Mouse (Mus musculus) frontal cortex, postnatal 36 days (tissue): ENCODE results near the gene Cyp2b13.
"Not testable (repeated sequence)": the region's sequence is repeated elsewhere in the genome, so short reads cannot be mapped to it uniquely, and the experiment has no call there.

Source experiments
- DNase-seq, 2 experiments: peaks; one replicate each; pipeline ENCODE4 v3.0.0; 2022; ENCODE audit warnings: low spot score in 2 of 2

Cyp2b13 gene

DNA sequence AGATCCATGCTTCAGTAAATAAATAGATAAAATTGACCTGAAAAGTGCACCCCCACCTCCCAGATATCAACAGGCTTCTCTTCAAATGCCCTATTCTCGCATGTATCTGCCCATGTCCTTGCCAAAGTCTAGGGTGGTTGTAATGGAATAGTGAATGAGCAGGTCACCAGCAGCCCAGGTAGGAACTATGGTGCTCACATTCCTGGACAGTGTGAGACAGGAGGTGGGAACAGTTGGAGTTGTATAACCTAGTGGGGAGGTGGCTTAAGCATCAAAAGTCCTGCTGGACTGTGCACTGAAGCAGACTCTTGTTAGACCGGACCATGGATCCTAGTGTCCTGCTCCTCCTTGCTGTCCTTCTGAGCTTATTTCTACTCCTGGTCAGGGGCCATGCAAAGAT, at the start of gene Cyp2b13:
Gene Cyp2b13 (plus strand): TSS at position 301 of the 400 bp plus-strand sequence.
- not testable (repeated sequence) for DNase-seq

DNA sequence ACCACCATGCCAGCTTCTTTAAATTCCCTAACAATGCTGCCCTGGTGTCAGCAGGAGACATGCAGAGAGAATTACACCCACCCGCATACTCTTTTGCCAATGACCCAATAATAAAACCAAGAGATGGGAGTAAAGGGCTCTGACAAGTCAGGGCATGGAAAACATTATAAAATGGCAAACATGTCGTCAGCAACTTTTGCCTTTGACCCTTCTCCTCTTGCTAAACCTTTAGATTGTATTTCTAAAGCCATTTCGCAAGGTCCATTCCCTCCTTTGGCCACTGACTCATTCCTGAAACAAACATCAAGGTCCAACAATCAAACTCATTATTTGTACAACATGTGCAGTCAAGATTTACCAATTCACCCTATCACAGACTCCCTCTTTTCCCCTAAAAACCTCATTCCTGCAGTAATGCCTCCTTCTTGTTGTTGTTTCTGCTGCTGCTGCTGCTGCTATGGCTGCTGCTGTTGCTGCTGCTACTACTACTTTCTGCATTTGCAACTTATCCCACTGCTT, 41.4 kb upstream of the Cyp2b13 start:
- DNase-seq: not testable (repeated sequence)

DNA sequence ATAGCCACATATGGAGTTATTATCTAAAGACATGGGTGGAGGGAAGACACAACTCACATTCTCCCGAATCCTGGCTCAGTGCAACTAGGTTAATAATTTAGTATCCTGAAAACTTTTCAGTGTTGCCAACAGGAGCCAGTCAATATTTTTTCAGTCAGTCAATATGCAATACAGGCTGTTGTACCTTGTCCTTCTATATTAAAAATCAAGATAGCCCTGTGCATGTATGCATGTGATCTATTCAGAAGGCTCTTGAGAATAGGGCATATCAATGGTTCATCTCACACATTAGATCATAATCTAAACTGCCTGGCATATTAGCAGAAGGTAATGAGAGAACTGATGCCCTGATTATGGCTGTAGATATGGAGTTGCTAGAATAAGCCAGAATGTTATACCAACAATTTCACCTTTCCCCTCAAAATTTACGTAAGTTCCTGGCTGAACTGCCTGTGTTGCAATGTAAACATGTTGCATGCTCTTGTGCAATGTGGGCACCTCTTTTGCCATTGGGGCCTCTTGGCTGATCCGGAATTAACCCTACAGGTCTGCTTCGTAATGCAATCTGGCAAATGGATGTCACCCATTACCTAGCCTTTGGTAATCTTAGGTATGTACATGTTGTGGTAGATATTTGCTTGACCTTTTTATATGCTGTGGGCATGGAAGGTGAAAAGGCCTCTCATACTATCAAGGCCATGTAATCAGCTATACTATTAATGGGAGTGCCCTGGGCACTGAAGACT, 6.2 kb upstream of the Cyp2b13 start:
- DNase-seq: not testable (repeated sequence)

DNA sequence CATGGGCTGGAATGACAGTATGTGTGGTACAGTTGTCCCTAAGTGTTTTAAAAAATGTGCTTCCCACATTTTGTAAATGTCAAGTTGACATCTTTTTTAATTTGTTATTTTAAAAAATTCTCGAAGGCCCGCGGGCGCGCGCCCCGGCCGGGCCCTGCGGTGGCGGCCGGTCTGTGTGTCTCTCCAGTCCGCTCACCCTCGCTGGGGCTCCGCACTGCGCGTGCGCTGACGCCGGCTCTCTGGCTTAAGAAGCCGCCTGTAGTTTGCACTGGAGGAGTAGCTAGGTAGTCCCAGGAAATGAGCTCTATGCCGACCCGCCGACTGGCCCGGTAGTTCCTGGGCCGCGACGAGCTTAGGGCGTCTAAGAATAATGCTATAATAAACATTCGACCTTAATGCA, 10.4 kb downstream of the Cyp2b13 start:
- not testable (repeated sequence) for DNase-seq

DNA sequence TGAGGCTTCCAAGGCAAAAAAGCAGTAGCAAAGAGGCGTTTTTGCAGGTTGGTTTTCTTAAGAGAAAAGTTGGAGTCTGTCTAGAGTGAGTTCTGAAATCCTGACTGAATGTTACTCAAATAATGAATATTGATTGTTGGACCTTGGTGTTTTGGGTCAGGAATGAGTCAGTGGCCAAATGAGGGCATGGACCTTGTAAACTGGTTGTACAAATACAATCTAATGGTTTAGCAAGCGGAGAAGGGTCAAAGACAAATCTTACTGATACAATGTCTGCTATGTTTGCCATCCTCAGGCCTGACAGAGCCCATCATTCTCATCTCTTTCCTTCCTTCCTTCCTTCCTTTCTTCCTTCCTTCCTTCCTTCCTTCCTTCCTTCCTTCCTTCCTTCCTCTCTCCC, 21.3 kb downstream of the Cyp2b13 start:
- DNase-seq: no peak

DNA sequence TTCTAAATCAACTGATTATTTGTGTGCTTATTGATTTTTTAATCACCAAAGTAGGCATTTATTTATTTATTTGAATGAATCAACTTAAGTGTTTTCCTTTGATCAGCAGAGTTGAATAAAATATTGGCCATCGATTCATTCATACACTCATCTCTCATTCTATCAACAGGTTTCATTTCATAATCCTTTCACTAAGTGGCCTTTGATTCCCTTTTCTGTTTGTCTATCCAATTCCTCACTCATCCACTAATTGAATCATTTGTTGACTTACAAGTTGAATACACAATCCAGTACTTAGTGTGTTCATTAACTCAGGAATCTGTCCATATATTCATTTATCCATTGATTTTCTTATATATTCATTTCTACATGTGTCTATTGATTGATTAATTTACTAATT, 26.1 kb downstream of the Cyp2b13 start:
- DNase-seq: no peak

DNA sequence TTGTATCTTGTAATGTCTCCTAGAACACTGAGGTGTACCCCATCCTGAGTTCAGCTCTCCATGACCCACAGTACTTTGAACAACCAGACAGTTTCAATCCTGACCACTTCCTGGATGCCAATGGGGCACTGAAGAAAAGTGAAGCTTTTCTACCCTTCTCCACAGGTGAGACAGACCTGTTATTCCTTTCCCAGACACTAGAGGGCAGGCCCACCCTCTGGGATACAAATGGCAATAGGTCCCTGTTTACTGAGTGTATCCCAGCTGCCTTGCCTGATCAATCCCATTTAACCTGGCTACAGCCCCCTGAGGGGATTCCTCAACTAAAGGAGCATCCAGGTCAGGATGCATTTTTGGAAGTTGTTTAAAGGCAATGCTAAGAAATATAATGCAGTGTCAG, 27.3 kb downstream of the Cyp2b13 start:
- not testable (repeated sequence) for DNase-seq

DNA sequence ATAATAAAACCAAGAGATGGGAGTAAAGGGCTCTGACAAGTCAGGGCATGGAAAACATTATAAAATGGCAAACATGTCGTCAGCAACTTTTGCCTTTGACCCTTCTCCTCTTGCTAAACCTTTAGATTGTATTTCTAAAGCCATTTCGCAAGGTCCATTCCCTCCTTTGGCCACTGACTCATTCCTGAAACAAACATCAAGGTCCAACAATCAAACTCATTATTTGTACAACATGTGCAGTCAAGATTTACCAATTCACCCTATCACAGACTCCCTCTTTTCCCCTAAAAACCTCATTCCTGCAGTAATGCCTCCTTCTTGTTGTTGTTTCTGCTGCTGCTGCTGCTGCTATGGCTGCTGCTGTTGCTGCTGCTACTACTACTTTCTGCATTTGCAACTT, 78.3 kb downstream of the Cyp2b13 start:
- DNase-seq: not testable (repeated sequence)

DNA sequence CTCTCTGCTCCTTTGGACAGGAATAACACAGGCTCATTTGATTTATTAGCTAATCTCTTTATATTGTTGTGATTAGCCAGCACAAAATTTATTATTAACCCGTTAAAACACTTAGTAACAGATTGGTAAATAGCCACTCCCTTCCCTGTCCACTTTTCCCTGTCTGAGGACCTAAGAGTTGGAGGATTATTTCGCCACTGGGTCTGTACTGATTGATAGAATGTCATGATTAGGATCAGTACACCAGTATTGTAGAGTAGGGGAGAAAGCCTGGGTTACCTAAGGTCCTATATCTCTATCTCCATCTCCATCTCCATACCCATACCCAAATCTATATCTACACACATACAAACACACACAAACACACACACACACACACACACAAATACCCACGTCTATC, 82.4 kb downstream of the Cyp2b13 start:
- DNase-seq: not testable (repeated sequence)
